Comparison of ENCODE assay signal across 33 mouse cellular contexts in the genomic region with DNA sequence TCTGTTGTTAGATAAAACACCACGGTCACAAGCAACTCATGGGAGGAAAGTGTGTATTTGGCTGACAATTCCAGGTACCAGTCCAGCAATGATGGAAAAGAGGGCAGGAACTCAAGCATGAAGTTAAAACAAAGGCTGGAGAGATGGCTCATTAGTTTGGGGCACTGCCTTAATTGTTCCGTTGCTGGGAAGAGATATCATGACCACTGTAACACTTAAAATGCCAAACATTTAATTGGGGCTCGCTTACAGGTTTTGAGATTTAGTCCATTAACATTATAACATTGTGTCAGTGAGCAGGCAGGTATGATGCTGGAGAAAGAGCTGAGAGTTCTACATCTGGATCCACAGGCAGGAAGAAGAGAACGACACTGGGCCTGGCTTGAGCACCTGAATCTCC.
"Had no signal": no experiment of that assay in that cellular context is flagged by ENCODE, and none has a peak within 500 bp of the region (broad histone marks: within the 10 kb centered on the region; RNA-seq: fewer than 3 reads in every experiment).

No protein-coding gene starts in this region.

- H3K4me3 ChIP-seq: limb, embryonic 10.5 days; limb, embryonic 12.5 days; limb, embryonic 13.5 days; limb, embryonic 15.5 days; liver, embryonic 12.5 days; liver, embryonic 13.5 days; liver, embryonic 15.5 days; lung, embryonic 15.5 days; megakaryocyte, embryonic 14.5 days; midbrain, embryonic 10.5 days; midbrain, embryonic 12.5 days; midbrain, embryonic 13.5 days; midbrain, embryonic 15.5 days; myocyte; neural tube, embryonic 12.5 days; neural tube, embryonic 13.5 days had no signal

- H3K9me3 ChIP-seq: limb, embryonic 10.5 days; limb, embryonic 12.5 days; limb, embryonic 15.5 days; liver, embryonic 12.5 days; liver, embryonic 13.5 days; liver, embryonic 15.5 days; lung, embryonic 15.5 days; megakaryocyte, embryonic 14.5 days; midbrain, embryonic 10.5 days; midbrain, embryonic 13.5 days; midbrain, embryonic 15.5 days; neural tube, embryonic 12.5 days had no signal

- H3K4me2 ChIP-seq: limb, embryonic 12.5 days; limb, embryonic 13.5 days; limb, embryonic 15.5 days; liver, embryonic 11.5 days; liver, embryonic 12.5 days; liver, embryonic 13.5 days; liver, embryonic 15.5 days; lung, embryonic 14.5 days; lung, embryonic 15.5 days; midbrain, embryonic 11.5 days; midbrain, embryonic 12.5 days; midbrain, embryonic 13.5 days; midbrain, embryonic 15.5 days; neural tube, embryonic 12.5 days; neural tube, embryonic 13.5 days had no signal

- H3K27me3 ChIP-seq: limb, embryonic 12.5 days; limb, embryonic 13.5 days; limb, embryonic 15.5 days; liver, embryonic 12.5 days; liver, embryonic 13.5 days; liver, embryonic 15.5 days; lung, embryonic 15.5 days; megakaryocyte, embryonic 14.5 days; midbrain, embryonic 12.5 days; midbrain, embryonic 13.5 days; midbrain, embryonic 15.5 days; neural tube, embryonic 12.5 days; neural tube, embryonic 13.5 days had no signal

- H3K9ac ChIP-seq: limb, embryonic 12.5 days; limb, embryonic 13.5 days; limb, embryonic 15.5 days; liver, embryonic 12.5 days; liver, embryonic 13.5 days; liver, embryonic 14.5 days; liver, embryonic 15.5 days; liver, postnatal 0 days; lung, embryonic 14.5 days; lung, embryonic 15.5 days; midbrain, embryonic 12.5 days; midbrain, embryonic 13.5 days; midbrain, embryonic 15.5 days; neural tube, embryonic 12.5 days; neural tube, embryonic 13.5 days had no signal

- DNase-seq: left cerebral cortex, postnatal 4 days; liver; liver, embryonic 13.5 days; liver, postnatal 0 days; lung, adult 18-20 months; lung, adult 2 months; lung, embryonic 14.5 days; lung, postnatal 10 days; lung, postnatal 14 days; lung, postnatal 36 days; lung, postnatal 4 days; midbrain, embryonic 14.5 days had no signal

- ATAC-seq: liver, embryonic 12.5 days; liver, postnatal 0 days; lung, postnatal 0 days; midbrain, embryonic 13.5 days; midbrain, embryonic 15.5 days; midbrain, embryonic 16.5 days had no signal

- H3K27ac ChIP-seq: limb, embryonic 10.5 days; limb, embryonic 12.5 days; limb, embryonic 13.5 days; limb, embryonic 15.5 days; liver, embryonic 12.5 days; liver, embryonic 13.5 days; liver, embryonic 14.5 days; liver, embryonic 15.5 days; lung, embryonic 15.5 days; macrophage; midbrain, embryonic 10.5 days; midbrain, embryonic 12.5 days; midbrain, embryonic 13.5 days; midbrain, embryonic 15.5 days; neural tube, embryonic 12.5 days; neural tube, embryonic 13.5 days had no signal

- H3K36me3 ChIP-seq: limb, embryonic 10.5 days; limb, embryonic 12.5 days; limb, embryonic 13.5 days; limb, embryonic 15.5 days; liver, embryonic 12.5 days; liver, embryonic 13.5 days; liver, embryonic 15.5 days; lung, embryonic 15.5 days; midbrain, embryonic 10.5 days; midbrain, embryonic 12.5 days; midbrain, embryonic 13.5 days; midbrain, embryonic 15.5 days; neural tube, embryonic 12.5 days; neural tube, embryonic 13.5 days had no signal

- H3K4me1 ChIP-seq: limb, embryonic 10.5 days; limb, embryonic 12.5 days; limb, embryonic 13.5 days; limb, embryonic 15.5 days; liver, embryonic 12.5 days; liver, embryonic 13.5 days; liver, embryonic 15.5 days; lung, embryonic 15.5 days; megakaryocyte, embryonic 14.5 days; midbrain, embryonic 10.5 days; midbrain, embryonic 12.5 days; midbrain, embryonic 13.5 days; midbrain, embryonic 15.5 days; neural tube, embryonic 12.5 days; neural tube, embryonic 13.5 days had no signal
